Mouse (Mus musculus) heart, embryonic 11.5 days (tissue): Measurements from ENCODE around the gene Nkd2. TPM values are rescaled to one million over a fixed set of nuclear protein-coding genes. Genes with fewer than 3 reads are reported as not detected.

Source experiments
- ATAC-seq: fragments of 200-750 bp; cut with Nextera tagmentation; replicated peaks from 2 replicates; pipeline ENCODE4 v1.8.0; 2017; ENCODE audit warnings: moderate library complexity; ENCODE audit not compliant: insufficient number of reproducible peaks, low FRiP score, low TSS enrichment
- H3K27ac ChIP-seq: fragments of 300-500 bp; sonication (generic); 2 replicates; pipeline ENCODE4 v1.5.1; 2014; ENCODE audit warnings: mild to moderate bottlenecking, low read depth, low read length
- H3K27me3 ChIP-seq: fragments of 300-500 bp; sonication (generic); 2 replicates; pipeline ENCODE4 v1.6.1; 2014; ENCODE audit warnings: mild to moderate bottlenecking, low read length, mixed read lengths; ENCODE audit not compliant: control insufficient read depth, insufficient read depth
- H3K36me3 ChIP-seq: fragments of 300-500 bp; sonication (generic); 2 replicates; pipeline ENCODE4 v1.6.1; 2014; ENCODE audit warnings: mild to moderate bottlenecking, low read length, moderate library complexity, mixed read lengths; ENCODE audit not compliant: control insufficient read depth, insufficient read depth
- H3K4me1 ChIP-seq: fragments of 300-500 bp; sonication (generic); 2 replicates; pipeline ENCODE4 v1.6.1; 2014; ENCODE audit warnings: low read length; ENCODE audit not compliant: control insufficient read depth, insufficient read depth
- H3K4me2 ChIP-seq: fragments of 300-500 bp; sonication (generic); 2 replicates; pipeline ENCODE4 v1.6.1; 2014; ENCODE audit warnings: mild to moderate bottlenecking, moderate library complexity
- H3K4me3 ChIP-seq: fragments of 300-500 bp; sonication (generic); 2 replicates; pipeline ENCODE4 v1.5.1; 2014; ENCODE audit warnings: low read depth, low read length
- H3K9ac ChIP-seq: fragments of 300-500 bp; sonication (generic); 2 replicates; pipeline ENCODE4 v1.6.1; 2014; ENCODE audit warnings: mild to moderate bottlenecking, low read depth, low read length, moderate library complexity
- H3K9me3 ChIP-seq: fragments of 300-500 bp; sonication (generic); replicated peaks from 2 replicates; pipeline ENCODE4 v1.6.1; 2016; ENCODE audit warnings: low read length; ENCODE audit not compliant: control insufficient read depth
- WGBS: fragments of 180-500 bp; shearing (Covaris S2); extraction: QIAGEN DNeasy Blood & Tissue Kit; methylation state at CpG from one replicate; pipeline ENCODE4 v1.1.7; 2014; ENCODE audit not compliant: insufficient replicate concordance; 5-methylcytosine and 5-hydroxymethylcytosine counted together
- polyA plus RNA-seq: library from polyadenylated mRNA; unstranded; fragments of >200 nt; fragmentation: Nextera tagmentation; extraction: Ambion mirVana; gene quantifications from 2 replicates; pipeline ENCODE4 v1.2.1, GENCODE M21; 2014

Nkd2 gene
- polyA plus RNA-seq, 1 experiment from 2014 or later = 2.4 TPM

DNA sequence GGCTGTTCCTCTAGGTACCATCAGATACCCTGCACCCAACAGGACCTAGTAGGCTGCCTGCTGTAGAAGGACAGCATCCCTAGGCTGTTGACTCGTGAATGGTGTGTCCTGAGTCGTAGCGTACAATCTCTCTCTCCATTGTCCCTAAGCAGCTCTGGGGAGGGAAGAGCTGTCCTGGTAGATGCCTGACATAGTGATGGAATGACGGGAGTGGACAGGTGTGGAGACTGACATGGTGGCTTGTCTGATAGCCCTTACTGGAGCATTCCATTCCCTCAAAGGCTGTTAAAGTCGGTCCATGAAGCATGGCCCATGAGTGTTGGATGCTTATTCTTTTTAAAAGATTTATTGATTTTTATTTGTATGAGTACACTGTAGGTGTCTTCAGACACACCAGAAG is 42.5 kb downstream of the Nkd2 start:
- H3K4me1 ChIP-seq = peaks cover 7% of the 10 kb centered on the region; the same call in 1 of the 2 replicates
- ATAC-seq = no peak

DNA sequence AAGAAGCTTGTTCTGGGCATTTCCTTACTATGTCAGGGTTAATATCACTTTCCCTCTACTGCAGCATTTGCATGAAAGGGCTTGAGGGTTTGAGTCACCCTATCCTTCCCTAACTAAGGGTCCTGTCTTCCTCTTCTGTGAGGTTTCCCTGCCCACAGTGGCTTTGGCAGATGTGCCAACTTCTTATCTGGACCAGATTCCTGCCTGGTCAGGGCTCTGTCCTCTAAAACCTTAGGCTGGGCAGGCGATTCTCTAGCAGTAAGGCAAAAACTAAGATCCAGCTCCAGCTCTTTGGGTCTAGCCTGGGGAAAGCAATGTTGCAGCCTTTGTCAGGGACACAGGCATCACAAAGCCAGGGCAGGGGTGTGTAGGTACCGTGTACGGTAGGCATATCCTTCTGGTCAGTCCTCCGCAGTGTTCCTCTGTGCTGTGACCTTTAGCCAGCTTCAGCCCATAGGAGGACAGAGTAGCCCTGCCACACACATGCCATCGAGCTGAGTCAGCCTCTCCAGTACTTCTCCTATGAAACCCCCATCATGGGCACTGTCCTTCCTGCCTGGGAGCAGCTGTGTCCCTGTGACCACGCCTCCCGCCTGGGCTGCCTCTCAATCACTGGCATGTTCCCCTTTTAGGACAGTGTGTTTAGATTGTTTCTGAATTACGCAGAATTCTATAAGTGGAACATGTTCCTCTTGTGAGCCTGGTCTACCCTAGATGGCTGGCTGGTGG is 43.8 kb downstream of the Nkd2 start:
- peak overlapping the region; percentile 24; the same call in 1 of the 2 replicates for H3K9ac ChIP-seq
- 55% methylated on average over 8 of the region's 8 CpGs for WGBS
- peaks cover 29% of the 10 kb centered on the region for H3K36me3 ChIP-seq
- peak; percentile 76 for ATAC-seq
- H3K4me1 ChIP-seq = peaks cover 7% of the 10 kb centered on the region; the same call in 1 of the 2 replicates
- H3K9me3 ChIP-seq = no peaks in the 10 kb centered on the region
- H3K27me3 ChIP-seq = no peaks in the 10 kb centered on the region
- peak overlapping the region; percentile 87 for H3K27ac ChIP-seq
- H3K4me2 ChIP-seq = no peak overlapping the region
- H3K4me3 ChIP-seq = no peak overlapping the region

More for the DNA sequence above, 42.5 kb downstream of the Nkd2 start:
- H3K9me3 ChIP-seq = no peaks in the 10 kb centered on the region
- no peak overlapping the region for H3K4me2 ChIP-seq
- peaks cover 33% of the 10 kb centered on the region for H3K36me3 ChIP-seq
- no peak overlapping the region for H3K4me3 ChIP-seq
- 82% methylated on average over 5 of the region's 5 CpGs for WGBS
- no peak overlapping the region for H3K9ac ChIP-seq
- H3K27me3 ChIP-seq = no peaks in the 10 kb centered on the region
- H3K27ac ChIP-seq = peak overlapping the region; percentile 87

GRCm38 (mm10) chr13:73799110-73799509 is 48.3 kb downstream of the Nkd2 start:
- Histone ChIP-seq H3K4me1 (peaks cover 3% of the 10 kb centered on the region; the same call in 1 of the 2 replicates), H3K4me3 (no peak overlapping the region), H3K4me2 (no peak overlapping the region), H3K9me3 (no peaks in the 10 kb centered on the region), H3K27me3 (no peaks in the 10 kb centered on the region), H3K36me3 (peaks cover 35% of the 10 kb centered on the region), H3K27ac (no peak overlapping the region), H3K9ac (no peak overlapping the region)
- WGBS = 84% methylated on average over 5 of the region's 5 CpGs
- no peak for ATAC-seq

DNA sequence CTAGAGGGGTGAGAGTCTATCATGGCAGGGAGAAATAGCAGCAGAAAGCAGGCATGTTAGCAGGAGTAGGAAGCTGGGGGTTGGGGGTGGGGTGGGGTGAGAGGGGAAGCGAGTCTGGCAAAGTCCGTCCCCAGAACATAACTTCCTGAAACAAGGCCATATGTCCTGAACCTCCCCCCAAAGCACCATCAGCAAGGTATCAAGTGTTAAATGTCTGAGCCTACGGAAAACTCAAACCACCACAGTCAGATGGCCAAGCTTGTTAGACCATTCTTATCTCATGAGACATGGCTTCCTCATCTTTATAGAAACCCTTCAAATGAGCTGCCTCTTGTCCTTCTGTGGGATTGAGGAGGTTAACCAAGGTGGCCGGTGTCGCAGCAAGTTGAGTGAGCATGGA is 54.3 kb downstream of the Nkd2 start:
- H3K36me3 ChIP-seq = peaks cover 54% of the 10 kb centered on the region
- H3K27me3 ChIP-seq = no peaks in the 10 kb centered on the region
- 80% methylated on average over 5 of the region's 5 CpGs for WGBS
- H3K27ac ChIP-seq = no peak overlapping the region
- H3K4me1 ChIP-seq = no peaks in the 10 kb centered on the region
- H3K4me3 ChIP-seq = no peak overlapping the region
- H3K9ac ChIP-seq = no peak overlapping the region
- ATAC-seq = no peak
- H3K4me2 ChIP-seq = no peak overlapping the region
- no peaks in the 10 kb centered on the region for H3K9me3 ChIP-seq

DNA sequence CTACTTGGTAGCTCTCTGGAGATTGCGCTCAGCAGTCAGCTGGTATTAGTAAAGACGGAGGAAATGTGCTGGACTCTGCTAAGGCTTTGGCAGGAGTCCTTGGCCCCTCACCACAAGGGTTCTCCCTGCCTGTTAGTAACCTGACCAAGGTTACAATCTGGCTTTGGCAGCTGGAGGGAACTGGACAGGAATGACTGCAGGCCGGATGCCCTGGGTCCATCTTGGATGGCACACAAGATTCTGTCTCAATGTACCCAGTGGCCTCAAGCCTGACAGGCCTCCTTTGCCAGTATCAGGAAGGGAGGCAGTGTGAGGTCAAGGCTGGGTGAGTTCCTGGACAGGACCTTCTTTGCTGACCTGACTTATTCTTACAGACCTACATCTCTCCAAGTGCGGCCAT is 55.3 kb downstream of the Nkd2 start:
- H3K36me3 ChIP-seq = peaks cover 61% of the 10 kb centered on the region

DNA sequence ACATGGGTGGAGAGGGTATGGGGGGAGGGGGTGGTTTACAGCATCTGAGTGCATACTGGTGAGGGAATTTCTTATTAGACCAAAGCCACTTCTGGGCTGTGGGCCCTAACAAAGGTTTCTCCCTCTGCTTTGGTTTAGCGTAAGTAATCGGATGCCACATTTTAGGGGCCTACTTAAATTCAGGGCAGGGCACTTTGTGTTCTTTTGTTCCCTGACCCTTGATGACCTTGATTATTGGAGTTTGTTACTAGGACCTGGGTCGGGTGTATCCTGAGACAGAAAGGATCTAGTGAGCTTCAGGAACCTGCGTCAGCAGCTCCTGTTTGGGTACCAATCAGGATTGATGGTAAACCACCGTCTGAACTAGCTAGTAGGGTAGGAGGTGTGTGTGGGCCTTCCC is 64.9 kb downstream of the Nkd2 start:
- H3K36me3 ChIP-seq = peaks cover 4% of the 10 kb centered on the region; the same call in 1 of the 2 replicates
- no peaks in the 10 kb centered on the region for H3K4me1 ChIP-seq
- 69% methylated on average over 5 of the region's 5 CpGs for WGBS
- no peak overlapping the region for H3K9ac ChIP-seq
- H3K27ac ChIP-seq = no peak overlapping the region
- H3K4me3 ChIP-seq = no peak overlapping the region
- no peak for ATAC-seq
- no peaks in the 10 kb centered on the region for H3K9me3 ChIP-seq
- H3K27me3 ChIP-seq = no peaks in the 10 kb centered on the region
- no peak overlapping the region for H3K4me2 ChIP-seq

More for the DNA sequence above, 55.3 kb downstream of the Nkd2 start:
- H3K9me3 ChIP-seq = no peaks in the 10 kb centered on the region
- WGBS = 88% methylated on average over 4 of the region's 4 CpGs
- no peak overlapping the region for H3K27ac ChIP-seq
- H3K4me3 ChIP-seq = no peak overlapping the region
- H3K27me3 ChIP-seq = no peaks in the 10 kb centered on the region
- H3K9ac ChIP-seq = no peak overlapping the region
- no peak for ATAC-seq
- no peaks in the 10 kb centered on the region for H3K4me1 ChIP-seq
- H3K4me2 ChIP-seq = no peak overlapping the region

GRCm38 (mm10) chr13:73777578-73777977 is 69.9 kb downstream of the Nkd2 start:
- Histone ChIP-seq H3K36me3 (0 out of 2 replicates have a peak, but pooled peaks cover 3% of the 10 kb centered on the region), H3K9me3 (no peaks in the 10 kb centered on the region), H3K4me3 (no peak overlapping the region), H3K27me3 (no peaks in the 10 kb centered on the region), H3K4me1 (peaks cover 11% of the 10 kb centered on the region), H3K27ac (no peak overlapping the region), H3K4me2 (no peak overlapping the region), H3K9ac (no peak overlapping the region)
- 82% methylated on average over 3 of the region's 3 CpGs for WGBS
- ATAC-seq = no peak

DNA sequence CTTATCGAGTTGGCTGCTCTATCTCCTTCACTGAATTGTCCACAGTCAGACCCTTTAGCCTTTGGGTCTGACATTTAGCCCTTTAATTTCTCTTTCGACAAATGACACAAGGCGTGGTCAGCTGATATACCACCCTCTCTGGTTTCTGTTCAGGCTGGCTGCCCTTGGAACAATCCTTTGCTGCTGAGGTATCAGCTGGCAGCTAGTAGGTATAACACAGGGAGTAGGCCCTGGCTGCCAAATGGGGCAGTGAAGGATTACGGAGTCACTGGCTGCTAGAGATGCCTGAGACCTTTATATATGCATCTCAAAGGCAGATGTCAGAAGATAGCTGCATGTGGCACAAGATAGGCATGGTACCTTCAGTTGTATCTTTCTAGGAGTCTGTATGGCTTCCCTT is 71.6 kb downstream of the Nkd2 start:
- no peak for ATAC-seq
- 64% methylated on average over 4 of the region's 4 CpGs for WGBS
- Histone ChIP-seq H3K36me3 (0 out of 2 replicates have a peak, but pooled peaks cover 3% of the 10 kb centered on the region), H3K9ac (peak overlapping the region; percentile 2; the same call in 1 of the 2 replicates), H3K4me3 (no peak overlapping the region), H3K27me3 (no peaks in the 10 kb centered on the region), H3K4me2 (no peak overlapping the region), H3K9me3 (no peaks in the 10 kb centered on the region), H3K4me1 (peaks cover 22% of the 10 kb centered on the region), H3K27ac (no peak overlapping the region)
